Mouse (Mus musculus): ENCODE data around the gene Syn3. TPM values are rescaled to one million over a fixed set of nuclear protein-coding genes. Genes with fewer than 3 reads are reported as not detected.
A peak's percentile ranks its signal among the peaks of the same experiment; 100 is the strongest.

Syn3 gene
- total RNA-seq, 1 experiment = 1.5 TPM

- in situ Hi-C loops (cut with MboI; ENCODE audit: low sequenced_read_pairs in 2 of 2, unreplicated experiment in 2 of 2) = no loop called here
- H3K4me1 ChIP-seq (ENCODE audit: control insufficient read depth in 2 of 2, insufficient read depth in 2 of 2, low read length in 2 of 2, poor library complexity in 1 of 2) = no peaks in the 10 kb centered on the region; a peak in 2 of 4 replicates
Measured at GRCm38 (mm10) chr10:86302318-86302648, 196.4 kb downstream of the Syn3 start.

GRCm38 (mm10) chr10:86301593-86302317 lies 196.9 kb downstream of the Syn3 start:
- in situ Hi-C loops (cut with MboI; ENCODE audit: low sequenced_read_pairs in 2 of 2, unreplicated experiment in 2 of 2) = no loop called here
- Histone ChIP-seq H3K9ac (ENCODE audit: insufficient read depth, low read depth, low read length, poor library complexity, severe bottlenecking) (no peak overlapping the region), H3K4me3 (ENCODE audit: insufficient read depth in 1 of 2, low read depth in 1 of 2, low read length in 2 of 2, poor library complexity in 1 of 2, severe bottlenecking in 1 of 2) (no peak overlapping the region; a peak in 1 of 4 replicates), H3K36me3 (ENCODE audit: control insufficient read depth, insufficient read depth, low read length, poor library complexity, severe bottlenecking) (no peaks in the 10 kb centered on the region), H3K9me3 (ENCODE audit: control insufficient read depth, insufficient read depth, low read depth, low read length) (no peaks in the 10 kb centered on the region), H3K4me1 (ENCODE audit: control insufficient read depth in 2 of 2, insufficient read depth in 2 of 2, low read length in 2 of 2, poor library complexity in 1 of 2) (no peaks in the 10 kb centered on the region; a peak in 2 of 4 replicates), H3K27ac (ENCODE audit: insufficient read depth, low read depth, low read length, poor library complexity, severe bottlenecking) (no peak overlapping the region)
- TF ChIP-seq HCFC1 (IDR thresholded peaks at IDR 0.05; ENCODE audit: borderline replicate concordance, insufficient read depth, low read length) (no peak), ZC3H11A (IDR thresholded peaks at IDR 0.05; ENCODE audit: borderline replicate concordance, low read depth, low read length) (no peak), MAFK (IDR thresholded peaks at IDR 0.05; ENCODE audit: insufficient read depth, low read depth, low read length) (no peak), CHD2 (IDR thresholded peaks at IDR 0.05; ENCODE audit: low read depth, low read length) (no peak), ZNF384 (IDR thresholded peaks at IDR 0.05; ENCODE audit: low read depth, low read length) (no peak)
- no peak for DNase-seq (ENCODE audit: low read depth, low spot score)

More at GRCm38 (mm10) chr10:86302318-86302648, 196.4 kb downstream of the Syn3 start:
- no peak overlapping the region for H3K9ac ChIP-seq (ENCODE audit: insufficient read depth, low read depth, low read length, poor library complexity, severe bottlenecking)
- no peak overlapping the region for H3K4me3 ChIP-seq (ENCODE audit: insufficient read depth in 1 of 2, low read depth in 1 of 2, low read length in 2 of 2, poor library complexity in 1 of 2, severe bottlenecking in 1 of 2)
- no peak overlapping the region for H3K27ac ChIP-seq (ENCODE audit: insufficient read depth, low read depth, low read length, poor library complexity, severe bottlenecking)
- no peak for TF ChIP-seq ZC3H11A (IDR thresholded peaks at IDR 0.05; ENCODE audit: borderline replicate concordance, low read depth, low read length)
- no peak for TF ChIP-seq HCFC1 (IDR thresholded peaks at IDR 0.05; ENCODE audit: borderline replicate concordance, insufficient read depth, low read length)
- TF ChIP-seq MAFK (IDR thresholded peaks at IDR 0.05; ENCODE audit: insufficient read depth, low read depth, low read length) = no peak
- no peak for TF ChIP-seq CHD2 (IDR thresholded peaks at IDR 0.05; ENCODE audit: low read depth, low read length)
- TF ChIP-seq ZNF384 (IDR thresholded peaks at IDR 0.05; ENCODE audit: low read depth, low read length) = no peak
- no peak for DNase-seq (ENCODE audit: low read depth, low spot score)
- H3K9me3 ChIP-seq (ENCODE audit: control insufficient read depth, insufficient read depth, low read depth, low read length) = no peaks in the 10 kb centered on the region
- no peaks in the 10 kb centered on the region for H3K36me3 ChIP-seq (ENCODE audit: control insufficient read depth, insufficient read depth, low read length, poor library complexity, severe bottlenecking)

GRCm38 (mm10) chr10:86301117-86301490 lies 197.6 kb downstream of the Syn3 start:
- H3K9me3 ChIP-seq (ENCODE audit: control insufficient read depth, insufficient read depth, low read depth, low read length) = no peaks in the 10 kb centered on the region
- H3K9ac ChIP-seq (ENCODE audit: insufficient read depth, low read depth, low read length, poor library complexity, severe bottlenecking) = 0 out of 2 replicates have a peak overlapping the region, but pooled peaks have one; percentile 65
- no peak overlapping the region for H3K27ac ChIP-seq (ENCODE audit: insufficient read depth, low read depth, low read length, poor library complexity, severe bottlenecking)
- no peak for TF ChIP-seq HCFC1 (IDR thresholded peaks at IDR 0.05; ENCODE audit: borderline replicate concordance, insufficient read depth, low read length)
- no peak for TF ChIP-seq CHD2 (IDR thresholded peaks at IDR 0.05; ENCODE audit: low read depth, low read length)
- TF ChIP-seq ZC3H11A (IDR thresholded peaks at IDR 0.05; ENCODE audit: borderline replicate concordance, low read depth, low read length) = no peak
- no peak for TF ChIP-seq MAFK (IDR thresholded peaks at IDR 0.05; ENCODE audit: insufficient read depth, low read depth, low read length)
- no peak for TF ChIP-seq ZNF384 (IDR thresholded peaks at IDR 0.05; ENCODE audit: low read depth, low read length)
- no peaks in the 10 kb centered on the region for H3K36me3 ChIP-seq (ENCODE audit: control insufficient read depth, insufficient read depth, low read length, poor library complexity, severe bottlenecking)
- no peaks in the 10 kb centered on the region; a peak in 2 of 4 replicates for H3K4me1 ChIP-seq (ENCODE audit: control insufficient read depth in 2 of 2, insufficient read depth in 2 of 2, low read length in 2 of 2, poor library complexity in 1 of 2)
- in situ Hi-C loops (cut with MboI; ENCODE audit: low sequenced_read_pairs in 2 of 2, unreplicated experiment in 2 of 2) = no loop called here
- peak overlapping the region; percentile 59 to 93; a peak in 3 of 4 replicates for H3K4me3 ChIP-seq (ENCODE audit: insufficient read depth in 1 of 2, low read depth in 1 of 2, low read length in 2 of 2, poor library complexity in 1 of 2, severe bottlenecking in 1 of 2)
- no peak for DNase-seq (ENCODE audit: low read depth, low spot score)

GRCm38 (mm10) chr10:86300293-86301116 lies 198.2 kb downstream of the Syn3 start, which contains the start of gene Timp3:
TSS of gene Timp3 (plus strand) at chr10:86300372.
- no peak within 1 kb of the TSS for H3K27ac ChIP-seq (ENCODE audit: insufficient read depth, low read depth, low read length, poor library complexity, severe bottlenecking)
- H3K4me1 ChIP-seq (ENCODE audit: control insufficient read depth in 2 of 2, insufficient read depth in 2 of 2, low read length in 2 of 2, poor library complexity in 1 of 2) = peaks cover 0 to 2% of the 10 kb centered on the region in 2 experiments; a peak in 2 of 4 replicates

More at GRCm38 (mm10) chr10:86300293-86301116, 198.2 kb downstream of the Syn3 start, which contains the start of gene Timp3:
- TF ChIP-seq HCFC1 (IDR thresholded peaks at IDR 0.05; ENCODE audit: borderline replicate concordance, insufficient read depth, low read length) (no peak), ZC3H11A (IDR thresholded peaks at IDR 0.05; ENCODE audit: borderline replicate concordance, low read depth, low read length) (no peak), ZNF384 (IDR thresholded peaks at IDR 0.05; ENCODE audit: low read depth, low read length) (no peak), CHD2 (IDR thresholded peaks at IDR 0.05; ENCODE audit: low read depth, low read length) (no peak), MAFK (IDR thresholded peaks at IDR 0.05; ENCODE audit: insufficient read depth, low read depth, low read length) (no peak)
- H3K36me3 ChIP-seq (ENCODE audit: control insufficient read depth, insufficient read depth, low read length, poor library complexity, severe bottlenecking) = no peaks in the 10 kb centered on the region
- H3K9me3 ChIP-seq (ENCODE audit: control insufficient read depth, insufficient read depth, low read depth, low read length) = no peaks in the 10 kb centered on the region
- peak within 1 kb of the TSS; percentile 65 for H3K9ac ChIP-seq (ENCODE audit: insufficient read depth, low read depth, low read length, poor library complexity, severe bottlenecking)
- DNase-seq (ENCODE audit: low read depth, low spot score) = no peak
- H3K4me3 ChIP-seq (ENCODE audit: insufficient read depth in 1 of 2, low read depth in 1 of 2, low read length in 2 of 2, poor library complexity in 1 of 2, severe bottlenecking in 1 of 2) = peak within 1 kb of the TSS; percentile 59 to 93
- in situ Hi-C loops (cut with MboI; ENCODE audit: low sequenced_read_pairs in 2 of 2, unreplicated experiment in 2 of 2) = no loop called here
